Mouse (Mus musculus) small intestine, adult 2 months (tissue): ENCODE measurements around the gene Gm20388.

Experiments
- CTCF ChIP-seq: fragments of 200-500 bp; IDR thresholded peaks from 2 replicates; pipeline ENCODE4 v1.5.1; 2012; ENCODE audit warnings: low read depth, mild to moderate bottlenecking, control low read depth, inconsistent platforms, low read length, moderate library complexity, mixed read lengths; ENCODE audit not compliant: insufficient replicate concordance, insufficient read length; ENCODE audit errors: extremely low read depth
- POLR2A ChIP-seq: fragments of 200-500 bp; IDR thresholded peaks from 2 replicates; pipeline ENCODE4 v1.6.1; 2012; ENCODE audit warnings: low read depth, mild to moderate bottlenecking, control low read depth, inconsistent platforms, low read length, moderate library complexity

DNA sequence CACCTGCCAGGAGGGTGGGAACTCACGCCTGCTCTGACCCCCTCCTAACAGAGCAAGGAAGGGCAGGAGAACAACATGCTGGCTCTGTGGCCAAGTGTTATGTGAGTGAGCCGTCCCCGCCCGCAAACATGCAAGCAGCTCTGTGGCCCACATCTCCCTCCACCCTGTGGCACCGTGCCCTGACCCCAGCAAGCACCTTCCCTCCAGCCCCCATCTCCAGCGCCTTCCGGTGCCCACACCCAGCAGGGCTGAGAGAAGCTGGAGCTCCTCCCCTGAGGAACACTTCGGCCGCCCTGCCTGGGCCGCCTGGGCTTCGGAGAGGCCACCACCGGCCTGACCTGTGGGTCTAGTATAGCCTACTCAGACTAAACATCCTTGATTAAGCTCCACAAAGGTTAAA, 1535.5 kb downstream of the Gm20388 start:
- TF ChIP-seq CTCF (no peak), POLR2A (no peak)
